Mouse (Mus musculus) forebrain, postnatal 0 days (tissue): ENCODE results near the gene Tanc1. TPM values are rescaled to one million over a fixed set of nuclear protein-coding genes. Genes with fewer than 3 reads are reported as not detected.
A peak's percentile ranks its signal among the peaks of the same experiment; 100 is the strongest.

Experiments used
- ATAC-seq: fragments of 200-750 bp; cut with Nextera tagmentation; 2 replicates; pipeline ENCODE4 v1.8.0; 2017; ENCODE audit warnings: mild to moderate bottlenecking, moderate library complexity
- DNase-seq: peaks from one replicate; pipeline ENCODE4 v3.0.0-alpha.2; 2015
- H3K27ac ChIP-seq: fragments of 300-500 bp; sonication (generic); 2 replicates; pipeline ENCODE4 v1.5.1; 2014; ENCODE audit warnings: low read depth, mild to moderate bottlenecking, antibody characterized with exemption, low read length, moderate library complexity, mixed read lengths
- H3K27me3 ChIP-seq: fragments of 300-500 bp; sonication (generic); 2 replicates; pipeline ENCODE4 v1.6.1; 2014; ENCODE audit warnings: mild to moderate bottlenecking, low read length, mixed read lengths; ENCODE audit not compliant: insufficient read depth
- H3K36me3 ChIP-seq: fragments of 300-500 bp; sonication (generic); 2 replicates; pipeline ENCODE4 v1.6.1; 2014; ENCODE audit warnings: mild to moderate bottlenecking, moderate library complexity; ENCODE audit not compliant: insufficient read depth
- H3K4me1 ChIP-seq: fragments of 300-500 bp; sonication (generic); 2 replicates; pipeline ENCODE4 v1.6.1; 2014; ENCODE audit warnings: antibody characterized with exemption; ENCODE audit not compliant: insufficient read depth
- H3K4me2 ChIP-seq: fragments of 300-500 bp; sonication (generic); 2 replicates; pipeline ENCODE4 v1.6.1; 2014; ENCODE audit warnings: low read depth, mild to moderate bottlenecking, moderate library complexity
- H3K4me3 ChIP-seq: fragments of 300-500 bp; sonication (generic); 2 replicates; pipeline ENCODE4 v1.5.1; 2014; ENCODE audit warnings: low read depth, low read length, mixed read lengths
- H3K9ac ChIP-seq: fragments of 300-500 bp; sonication (generic); 2 replicates; pipeline ENCODE4 v1.6.1; 2014; ENCODE audit warnings: mild to moderate bottlenecking
- H3K9me3 ChIP-seq: fragments of 300-500 bp; sonication (generic); 2 replicates; pipeline ENCODE4 v1.6.1; 2016; ENCODE audit warnings: low read length
- CTCF ChIP-seq: sonication (generic); IDR thresholded peaks from 2 replicates; pipeline ENCODE4 v1.5.1; 2016; ENCODE audit warnings: antibody characterized with exemption, control low read depth, low read depth
- WGBS: fragments of 180-500 bp; shearing (Covaris S2); extraction: QIAGEN DNeasy Blood & Tissue Kit; methylation state at CpG from one replicate; pipeline ENCODE4 v1.1.7; 2014; 5-methylcytosine and 5-hydroxymethylcytosine counted together
- polyA plus RNA-seq: library from polyadenylated mRNA; unstranded; fragments of >200 nt; fragmentation: Nextera tagmentation; extraction: Ambion mirVana; gene quantifications from 2 replicates; pipeline ENCODE4 v1.2.1, GENCODE M21; 2015
- total RNA-seq: library from RNA; depleted of rRNA; stranded (reverse); fragments of >200 nt; gene quantifications from 2 replicates; pipeline ENCODE4 v1.2.3, GENCODE M21; 2014

Gene Tanc1
- total and polyA plus RNA-seq, 2 experiments from 2014 or later, result 2.9 to 5.0 TPM

DNA sequence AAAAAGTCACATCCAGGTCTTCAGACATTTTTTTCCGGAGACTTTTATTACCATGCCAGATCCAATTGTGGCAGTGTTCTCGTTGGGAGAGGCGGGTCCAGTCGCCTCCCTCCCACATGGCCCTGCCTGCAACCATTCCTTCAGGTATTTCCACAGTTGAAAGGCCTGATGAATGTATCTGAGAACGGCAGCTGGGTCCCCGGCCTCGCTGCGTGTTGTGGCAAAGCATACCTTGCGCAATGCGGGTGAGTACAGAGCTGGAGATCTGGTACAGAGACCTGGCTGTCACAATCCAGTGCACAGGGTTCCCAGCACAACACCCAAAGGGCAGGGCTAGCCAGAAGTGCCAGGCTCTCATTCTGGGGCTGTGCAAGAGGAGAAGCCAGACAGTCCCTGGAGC, 167.5 kb downstream of the Tanc1 start:
- H3K4me3 ChIP-seq, result no peak overlapping the region
- DNase-seq (no peak), ATAC-seq (no peak)
- H3K9me3 ChIP-seq, result no peaks in the 10 kb centered on the region
- H3K27ac ChIP-seq, result no peak overlapping the region
- 92% methylated on average over 10 of the region's 10 CpGs for WGBS
- H3K27me3 ChIP-seq, result no peaks in the 10 kb centered on the region
- H3K4me1 ChIP-seq, result no peaks in the 10 kb centered on the region
- H3K36me3 ChIP-seq, result no peaks in the 10 kb centered on the region
- no peak for TF ChIP-seq CTCF
- H3K4me2 ChIP-seq, result no peak overlapping the region
- no peak overlapping the region for H3K9ac ChIP-seq

DNA sequence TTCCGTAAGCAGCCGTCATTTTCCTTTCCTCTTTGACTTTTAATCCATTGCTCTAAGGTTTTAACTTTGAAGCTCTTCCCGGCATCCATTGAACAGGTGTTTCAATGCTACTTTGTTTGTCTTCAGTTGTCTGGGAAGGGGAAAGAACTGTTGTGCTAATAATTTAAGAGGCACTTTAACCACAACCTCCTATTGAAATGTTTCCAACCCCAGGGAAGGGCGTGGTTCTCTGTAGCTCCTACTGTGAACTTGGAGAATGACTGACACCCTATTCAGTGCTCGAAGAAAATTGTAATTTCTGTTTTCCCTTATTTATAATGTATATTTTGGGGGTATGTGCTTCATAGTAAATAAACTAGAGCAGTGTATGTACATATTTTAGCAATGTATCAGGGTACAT, 168.4 kb downstream of the Tanc1 start:
- DNase-seq (no peak), ATAC-seq (no peak)
- Histone ChIP-seq H3K9me3 (no peaks in the 10 kb centered on the region), H3K36me3 (no peaks in the 10 kb centered on the region), H3K27me3 (no peaks in the 10 kb centered on the region), H3K4me1 (no peaks in the 10 kb centered on the region), H3K4me2 (no peak overlapping the region), H3K4me3 (no peak overlapping the region), H3K9ac (no peak overlapping the region), H3K27ac (no peak overlapping the region)
- no peak for TF ChIP-seq CTCF
- 85% methylated on average over 5 of the region's 5 CpGs for WGBS

DNA sequence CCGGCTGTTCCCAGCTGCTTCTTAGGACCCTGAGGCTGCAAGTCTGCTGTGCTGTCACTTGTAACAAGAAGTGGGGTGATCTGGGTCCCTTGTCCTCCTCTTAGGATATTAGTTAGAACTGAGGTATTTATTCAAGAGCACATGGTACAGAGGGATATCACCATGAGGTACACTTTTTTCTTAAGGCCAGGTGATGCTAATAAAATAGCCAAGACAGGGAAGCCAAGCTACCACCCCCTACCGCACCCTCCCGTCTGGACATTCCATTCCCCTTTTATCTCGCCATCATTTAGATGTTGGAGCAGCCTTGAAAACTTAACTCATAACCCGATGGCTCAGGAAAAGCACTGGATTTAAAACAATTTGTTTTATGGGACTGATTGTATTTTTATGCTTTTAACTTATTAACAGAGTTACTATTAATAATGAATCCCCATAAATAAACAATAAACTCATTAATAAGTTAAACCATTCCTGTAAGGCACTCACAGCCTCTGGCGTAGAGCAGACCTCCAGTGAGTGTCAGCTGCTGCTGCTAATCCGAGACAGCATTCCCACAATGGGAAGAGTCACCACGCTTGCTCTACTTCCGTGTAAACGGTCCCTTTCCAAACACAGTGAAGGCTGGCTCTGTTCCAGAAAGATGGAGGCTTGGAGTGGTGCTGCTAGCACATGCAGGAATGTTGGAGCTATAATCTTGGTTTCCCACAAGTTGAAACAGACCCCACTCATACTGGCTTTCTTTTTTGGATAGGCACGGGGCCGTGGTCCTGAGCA, 171.4 kb downstream of the Tanc1 start:
- 65% methylated on average over 12 of the region's 12 CpGs for WGBS
- Histone ChIP-seq H3K4me2 (no peak overlapping the region), H3K4me3 (no peak overlapping the region), H3K27me3 (no peaks in the 10 kb centered on the region), H3K27ac (no peak overlapping the region), H3K4me1 (no peaks in the 10 kb centered on the region), H3K36me3 (no peaks in the 10 kb centered on the region), H3K9me3 (no peaks in the 10 kb centered on the region), H3K9ac (no peak overlapping the region)
- DNase-seq, result peak; percentile 40
- no peak for ATAC-seq
- TF ChIP-seq CTCF, result no peak

GRCm38 (mm10) chr2:59783832-59784627, 172.2 kb downstream of the Tanc1 start:
- no peak overlapping the region for H3K4me2 ChIP-seq
- H3K27me3 ChIP-seq, result no peaks in the 10 kb centered on the region
- no peaks in the 10 kb centered on the region for H3K36me3 ChIP-seq
- no peaks in the 10 kb centered on the region for H3K9me3 ChIP-seq
- H3K4me1 ChIP-seq, result no peaks in the 10 kb centered on the region
- 88% methylated on average over 12 of the region's 12 CpGs for WGBS
- H3K4me3 ChIP-seq, result no peak overlapping the region
- DNase-seq (no peak), ATAC-seq (no peak)
- no peak overlapping the region for H3K9ac ChIP-seq
- no peak for TF ChIP-seq CTCF
- H3K27ac ChIP-seq, result no peak overlapping the region

- H3K36me3 ChIP-seq, result no peaks in the 10 kb centered on the region
- no peak overlapping the region for H3K4me3 ChIP-seq
- H3K9ac ChIP-seq, result no peak overlapping the region
- H3K27ac ChIP-seq, result no peak overlapping the region
- H3K4me2 ChIP-seq, result no peak overlapping the region
- H3K4me1 ChIP-seq, result no peaks in the 10 kb centered on the region
- TF ChIP-seq CTCF, result no peak
- DNase-seq (no peak), ATAC-seq (no peak)
- no peaks in the 10 kb centered on the region for H3K9me3 ChIP-seq
- H3K27me3 ChIP-seq, result no peaks in the 10 kb centered on the region
- 93% methylated on average over 6 of the region's 6 CpGs for WGBS
These were observed 172.7 kb downstream of the Tanc1 start for GRCm38 (mm10) chr2:59784628-59784883.

- Histone ChIP-seq H3K36me3 (no peaks in the 10 kb centered on the region), H3K4me2 (no peak overlapping the region), H3K4me3 (no peak overlapping the region), H3K27me3 (no peaks in the 10 kb centered on the region), H3K27ac (no peak overlapping the region), H3K9ac (no peak overlapping the region), H3K4me1 (no peaks in the 10 kb centered on the region), H3K9me3 (no peaks in the 10 kb centered on the region)
- ATAC-seq (no peak), DNase-seq (no peak)
- TF ChIP-seq CTCF, result no peak
- 83% methylated on average over 13 of the region's 13 CpGs for WGBS
These were observed 173.8 kb downstream of the Tanc1 start for GRCm38 (mm10) chr2:59785597-59785996.

- no peaks in the 10 kb centered on the region for H3K36me3 ChIP-seq
- DNase-seq (no peak), ATAC-seq (peak; percentile 48)
- H3K9ac ChIP-seq, result no peak overlapping the region
- H3K4me1 ChIP-seq, result no peaks in the 10 kb centered on the region
- no peak overlapping the region for H3K27ac ChIP-seq
- no peak overlapping the region for H3K4me2 ChIP-seq
- H3K9me3 ChIP-seq, result no peaks in the 10 kb centered on the region
- H3K27me3 ChIP-seq, result no peaks in the 10 kb centered on the region
- H3K4me3 ChIP-seq, result no peak overlapping the region
- 45% methylated on average over 7 of the region's 7 CpGs for WGBS
- TF ChIP-seq CTCF, result no peak
These were observed 177.1 kb downstream of the Tanc1 start for GRCm38 (mm10) chr2:59788704-59789500.
